In the genomic region with DNA sequence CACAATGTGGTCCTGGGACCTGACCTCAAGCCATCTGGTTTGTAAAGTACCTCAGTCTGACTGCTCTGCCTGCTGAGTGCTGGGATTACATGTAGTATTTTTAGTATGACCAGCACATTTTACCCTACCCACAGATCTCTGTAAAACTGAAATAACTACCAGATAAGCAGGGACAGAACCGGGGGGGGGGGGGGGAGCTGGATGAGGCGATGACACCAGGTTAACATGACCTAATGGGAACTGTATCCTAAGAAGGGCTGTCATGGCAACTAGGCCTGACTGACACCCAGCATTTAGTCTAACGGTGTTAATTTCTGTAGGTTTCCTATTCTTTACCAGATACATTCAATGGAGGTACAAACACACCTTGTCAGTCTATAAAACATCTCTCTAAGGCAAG, we compare ENCODE assay signal across 15 mouse cellular contexts.
"Had no signal": no experiment of that assay in that cellular context is flagged by ENCODE, and none has a peak within 500 bp of the region (broad histone marks: within the 10 kb centered on the region; RNA-seq: fewer than 3 reads in every experiment).

No protein-coding gene starts in this region.

- H3K9ac ChIP-seq: limb, embryonic 13.5 days; liver, embryonic 13.5 days; lung, embryonic 14.5 days; midbrain, embryonic 12.5 days; midbrain, embryonic 15.5 days; neural tube, embryonic 12.5 days; neural tube, embryonic 15.5 days had no signal

- ATAC-seq: lung, postnatal 0 days; midbrain, embryonic 15.5 days had no signal

- H3K27ac ChIP-seq: limb, embryonic 10.5 days; limb, embryonic 13.5 days; liver, embryonic 13.5 days; macrophage; midbrain, embryonic 12.5 days; midbrain, embryonic 15.5 days; neural tube, embryonic 12.5 days; neural tube, embryonic 15.5 days; stomach, postnatal 0 days had no signal

- H3K4me1 ChIP-seq: limb, embryonic 10.5 days; limb, embryonic 13.5 days; neural tube, embryonic 12.5 days had no signal

- H3K4me2 ChIP-seq: limb, embryonic 13.5 days; liver, embryonic 13.5 days; lung, embryonic 14.5 days; midbrain, embryonic 12.5 days; midbrain, embryonic 15.5 days; neural tube, embryonic 12.5 days; neural tube, embryonic 15.5 days had no signal

- DNase-seq: layer of hippocampus, postnatal 36 days; liver, embryonic 13.5 days; thymus, adult 2 months; thymus, postnatal 14 days; thymus, postnatal 4 days had no signal

- H3K4me3 ChIP-seq: limb, embryonic 10.5 days; limb, embryonic 13.5 days; liver, embryonic 13.5 days; midbrain, embryonic 12.5 days; midbrain, embryonic 15.5 days; neural tube, embryonic 12.5 days; neural tube, embryonic 15.5 days had no signal

- H3K9me3 ChIP-seq: limb, embryonic 10.5 days; limb, embryonic 13.5 days; liver, embryonic 13.5 days; midbrain, embryonic 12.5 days; midbrain, embryonic 15.5 days; neural tube, embryonic 12.5 days; neural tube, embryonic 15.5 days had no signal

- H3K27me3 ChIP-seq: limb, embryonic 13.5 days; liver, embryonic 13.5 days; midbrain, embryonic 12.5 days; midbrain, embryonic 15.5 days; neural tube, embryonic 12.5 days; neural tube, embryonic 15.5 days had no signal
